Mouse (Mus musculus) naive thymus-derived CD4-positive, alpha-beta T cell, adult 2 months (primary cell): ENCODE measurements around the gene Bcl7c.
"Not testable (repeated sequence)": the region's sequence is repeated elsewhere in the genome, so short reads cannot be mapped to it uniquely, and the experiment has no call there.

Experiments
- DNase-seq: peaks from one replicate; pipeline ENCODE4 v3.0.0-alpha.2; 2011; ENCODE audit warnings: low read depth

Gene Bcl7c

DNA sequence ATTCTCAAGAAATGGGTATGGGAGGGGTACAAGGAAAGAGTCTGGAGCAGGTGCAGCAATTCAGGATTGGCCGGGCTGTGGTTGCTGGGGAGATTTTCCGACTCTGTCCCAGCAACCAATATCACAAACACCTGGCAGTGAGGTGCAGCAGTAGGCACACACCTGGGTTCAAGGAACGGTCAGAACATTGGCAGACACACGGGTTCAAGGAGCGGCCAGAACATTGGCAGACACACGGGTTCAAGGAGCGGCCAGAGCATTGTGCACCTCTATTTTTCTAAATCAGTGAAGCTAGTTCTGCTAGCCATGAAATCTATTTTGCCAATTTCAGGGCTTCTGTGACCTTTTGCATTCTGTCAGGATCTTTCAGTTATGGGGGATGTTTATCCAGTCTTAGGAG lies 61.2 kb downstream of the Bcl7c start:
- not testable (repeated sequence) for DNase-seq

DNA sequence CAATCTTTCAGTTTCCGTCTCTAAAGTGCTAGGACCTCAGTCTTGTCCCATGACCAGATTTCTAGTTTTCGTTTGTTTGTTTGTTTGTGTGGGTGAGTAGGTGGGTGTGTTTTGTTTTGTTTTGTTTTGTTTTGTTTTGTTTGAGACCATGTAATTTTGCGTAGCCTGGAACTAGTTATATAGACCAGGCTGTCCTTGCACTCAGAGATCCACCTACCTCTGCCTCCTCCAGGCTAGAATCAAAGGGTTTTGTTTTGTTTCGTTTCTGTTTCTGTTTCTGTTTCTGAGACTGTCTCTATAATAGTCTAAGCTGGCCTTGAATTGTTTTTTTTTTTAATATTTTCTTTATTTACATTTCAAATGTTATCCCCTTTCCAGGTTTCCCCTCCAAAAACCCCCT lies 62.4 kb downstream of the Bcl7c start:
- DNase-seq: peak; percentile 66

DNA sequence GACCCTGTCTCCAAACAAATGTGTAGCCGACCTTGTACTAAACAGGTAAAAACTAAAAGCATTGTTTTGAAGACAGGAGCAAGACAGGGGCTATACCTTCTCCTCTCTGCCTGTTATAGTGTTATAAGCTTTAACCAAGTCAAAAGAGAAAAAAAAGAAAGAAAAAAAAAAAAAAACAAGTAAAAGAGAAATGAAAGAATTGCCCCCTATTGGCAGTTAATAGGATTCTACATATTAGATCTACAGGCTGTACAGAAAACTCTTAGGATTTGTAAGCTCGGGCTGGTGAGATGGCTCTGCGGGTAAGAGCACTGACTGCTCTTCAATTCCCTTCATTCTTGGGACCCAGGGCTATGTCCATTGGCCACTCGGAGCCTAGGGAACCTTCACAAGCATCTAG lies 66.5 kb downstream of the Bcl7c start:
- no peak for DNase-seq

GRCm38 (mm10) chr7:127641260-127641659 lies 67.5 kb downstream of the Bcl7c start:
- no peak for DNase-seq

GRCm38 (mm10) chr7:127636963-127637362 lies 71.8 kb downstream of the Bcl7c start:
- no peak for DNase-seq

DNA sequence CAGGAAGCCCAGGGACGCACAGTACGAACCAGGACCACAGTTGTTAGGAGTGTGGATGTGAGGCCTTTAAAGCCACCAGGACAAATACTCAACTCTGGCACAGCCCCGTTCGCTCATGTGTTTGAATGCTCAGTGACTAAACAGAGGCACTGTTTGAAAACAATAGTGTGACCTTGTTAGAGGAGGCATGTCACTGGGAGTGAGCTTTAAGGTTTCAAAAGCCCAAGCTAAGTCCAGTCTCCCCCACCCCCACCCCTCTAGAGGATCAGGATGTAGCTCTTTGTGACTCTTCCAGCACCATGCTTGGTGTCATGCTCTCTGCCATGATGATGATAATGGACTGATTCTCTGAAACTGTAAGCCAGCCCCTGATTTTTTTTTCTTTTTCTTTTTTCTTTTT lies 77.3 kb downstream of the Bcl7c start:
- DNase-seq: no peak

DNA sequence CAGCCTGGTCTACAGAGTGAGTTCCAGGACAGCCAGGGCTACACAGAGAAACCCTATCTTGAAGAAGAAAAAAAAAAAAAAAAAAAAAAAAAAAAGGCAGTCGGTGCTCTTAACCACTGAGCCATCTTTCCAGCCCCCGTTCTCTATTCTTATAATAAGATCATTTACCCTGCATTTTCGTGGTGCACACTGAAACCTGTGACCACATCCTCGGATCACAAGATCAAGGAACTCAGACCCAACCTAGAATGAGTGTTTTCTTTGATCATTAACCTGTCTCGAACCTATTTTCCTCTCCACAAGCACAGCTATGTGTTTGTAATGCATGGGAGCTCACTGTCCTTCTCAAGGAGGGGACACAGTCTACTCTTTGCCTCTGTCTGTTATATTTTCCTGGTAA lies 80.1 kb downstream of the Bcl7c start:
- peak; percentile 87 for DNase-seq

DNA sequence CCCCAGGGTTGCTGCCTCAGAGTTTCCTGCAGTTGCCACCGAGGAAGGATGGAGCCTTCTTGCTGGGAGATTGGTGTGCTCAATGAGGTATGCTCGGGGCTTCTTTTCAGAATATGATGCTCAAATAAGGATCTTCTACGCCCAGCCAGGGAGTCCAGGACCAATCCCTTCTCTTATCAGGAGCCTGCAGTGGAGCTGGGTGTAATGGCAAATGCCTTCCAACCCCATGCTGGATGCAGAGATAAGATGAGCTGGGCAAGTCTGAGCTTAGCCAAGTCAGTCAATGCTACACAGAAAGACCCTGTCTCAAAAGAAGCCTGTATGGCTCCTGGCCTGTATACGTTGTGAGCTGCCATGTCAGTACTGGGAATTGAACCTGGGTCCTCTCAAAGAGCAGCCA lies 82.3 kb downstream of the Bcl7c start:
- DNase-seq: no peak

GRCm38 (mm10) chr7:127626039-127626438 lies 82.7 kb downstream of the Bcl7c start:
- DNase-seq: no peak

DNA sequence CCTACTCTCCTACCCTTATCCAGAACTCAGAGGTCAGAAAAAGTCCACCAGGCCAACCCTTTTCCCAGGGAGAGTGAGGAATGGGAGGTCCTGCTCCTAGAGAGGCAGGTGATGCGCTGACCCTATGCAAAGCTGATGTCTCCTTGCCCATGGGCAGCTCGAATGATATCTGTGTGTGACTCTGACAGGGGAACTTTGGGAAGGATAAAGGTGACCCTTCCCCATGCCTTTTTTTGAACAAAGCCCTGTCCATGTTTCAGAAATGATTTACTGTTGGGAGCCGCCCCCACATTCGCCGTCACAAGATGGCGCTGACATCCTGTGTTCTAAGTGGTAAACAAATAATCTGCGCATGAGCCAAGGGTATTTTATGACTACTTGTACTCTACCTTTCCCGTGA lies 90.3 kb downstream of the Bcl7c start:
- peak; percentile 34 for DNase-seq

GRCm38 (mm10) chr7:127617962-127618361 lies 90.8 kb downstream of the Bcl7c start:
- DNase-seq: no peak

DNA sequence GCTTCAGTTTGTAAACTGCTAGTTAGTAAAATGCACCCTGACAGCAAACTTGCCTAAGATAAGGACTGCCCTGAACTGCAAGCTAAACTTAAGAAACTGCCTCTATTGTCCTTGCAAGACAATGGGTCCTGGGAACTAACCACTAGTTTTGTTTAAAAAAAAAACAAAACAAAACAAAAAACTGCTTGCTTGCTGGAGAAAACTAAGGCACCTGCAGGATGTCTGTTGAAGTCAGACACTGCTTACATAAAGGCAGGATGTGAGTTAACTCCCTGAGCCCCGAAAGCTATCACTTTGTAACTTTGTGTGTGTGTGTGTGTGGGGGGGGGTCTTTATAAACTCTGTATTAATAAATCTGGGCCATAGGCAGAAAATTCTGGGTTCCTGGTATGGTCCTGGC lies 91.9 kb downstream of the Bcl7c start:
- peak; percentile 54 for DNase-seq

DNA sequence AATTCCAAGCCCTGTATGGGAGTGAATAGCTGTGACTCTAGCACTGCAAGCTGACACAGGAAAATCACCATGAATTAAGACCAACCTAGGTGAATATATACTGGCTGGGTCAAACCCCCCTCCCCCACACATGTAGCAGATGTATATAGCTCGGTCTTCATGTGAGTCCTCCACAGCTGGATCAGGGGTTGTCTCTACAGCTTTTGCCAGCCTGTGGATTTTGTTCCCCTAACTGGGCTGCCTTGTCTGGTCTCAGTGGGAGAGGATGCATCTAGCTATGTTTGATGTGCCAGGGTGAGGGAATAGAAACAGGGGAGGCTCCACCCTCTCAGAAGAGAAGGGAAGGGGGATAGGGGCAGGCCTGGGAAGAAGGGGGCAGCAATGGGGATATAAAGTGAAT lies 92.4 kb downstream of the Bcl7c start:
- no peak for DNase-seq

GRCm38 (mm10) chr7:127614891-127615843 lies 93.6 kb downstream of the Bcl7c start, which contains the start of gene Zfp629:
TSS of gene Zfp629 (minus strand) at chr7:127615797.
- peak; percentile 36 for DNase-seq

DNA sequence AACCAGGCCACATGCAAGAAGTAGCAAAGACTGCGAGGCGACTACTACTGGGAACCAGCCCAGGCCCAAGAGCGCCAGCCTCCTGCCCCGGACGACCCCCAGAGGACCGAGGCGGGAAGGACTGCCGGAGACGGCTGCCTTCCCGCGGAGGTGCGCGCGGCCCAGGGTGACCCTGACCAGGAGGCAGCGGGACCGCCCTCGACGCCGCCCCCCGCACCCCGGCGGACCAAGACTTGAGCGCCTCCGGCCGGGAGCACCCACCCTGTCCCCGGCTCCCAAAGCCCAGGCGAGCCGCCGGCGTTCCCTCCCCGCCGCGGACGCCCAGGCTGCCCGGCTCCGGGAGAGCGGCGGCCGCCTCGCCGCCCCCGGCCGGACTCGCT lies 94.2 kb downstream of the Bcl7c start:
- peak; percentile 42 for DNase-seq

DNA sequence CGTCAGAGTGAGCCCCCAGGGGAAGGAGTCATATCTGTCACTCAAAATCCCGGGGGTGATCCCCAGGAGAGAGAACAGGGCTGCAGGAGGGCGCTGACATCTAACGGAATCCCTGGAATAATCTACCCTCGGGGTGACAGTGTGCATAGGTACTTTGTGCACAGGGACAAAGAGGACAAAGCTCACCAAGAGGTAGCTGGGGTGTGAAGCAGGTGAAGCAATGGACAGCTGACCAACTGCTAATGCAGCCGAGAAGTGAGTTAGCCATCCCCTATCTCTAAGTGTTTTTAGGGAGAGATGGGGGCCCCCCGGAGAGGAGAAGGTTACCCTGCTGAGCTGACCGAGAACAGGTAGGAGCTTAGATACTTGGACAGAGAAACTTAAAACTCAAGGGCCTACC lies 94.6 kb downstream of the Bcl7c start:
- DNase-seq: no peak

GRCm38 (mm10) chr7:127613501-127613900 lies 95.2 kb downstream of the Bcl7c start:
- DNase-seq: no peak

GRCm38 (mm10) chr7:127611561-127611960 lies 97.2 kb downstream of the Bcl7c start:
- no peak for DNase-seq
